Mouse (Mus musculus): ENCODE measurements at regions not wholly inside any gene's neighbourhood (a gene's known extent, or its start where the extent isn't known, plus 50 kb on each side); places are given as distances from the start of the nearest gene placed in this dataset.

- ATAC-seq (ENCODE audit: low FRiP score) = no peak
- Histone ChIP-seq H3K9me3 (no peaks in the 10 kb centered on the region), H3K4me3 (replicated peaks) (no peak overlapping the region), H3K9ac (no peak overlapping the region), H3K27ac (no peak overlapping the region), H3K4me2 (no peak overlapping the region), H3K36me3 (replicated peaks) (no peaks in the 10 kb centered on the region), H3K4me1 (no peaks in the 10 kb centered on the region), H3K27me3 (no peaks in the 10 kb centered on the region)
- 69% methylated on average over 7 of the region's 7 CpGs for WGBS
These were observed 53.5 kb upstream of the Ypel5 start for GRCm38 (mm10) chr17:72782775-72783174.

GRCm38 (mm10) chr17:72781786-72782185 is 54.5 kb upstream of the Ypel5 start:
- Histone ChIP-seq H3K27me3 (no peaks in the 10 kb centered on the region), H3K4me2 (no peak overlapping the region), H3K27ac (no peak overlapping the region), H3K9ac (no peak overlapping the region), H3K36me3 (replicated peaks) (no peaks in the 10 kb centered on the region), H3K4me1 (no peaks in the 10 kb centered on the region), H3K4me3 (replicated peaks) (no peak overlapping the region), H3K9me3 (no peaks in the 10 kb centered on the region)
- WGBS = 24% methylated on average over 6 of the region's 6 CpGs
- peak; percentile 65; the same call in 1 of the 2 replicates for ATAC-seq (ENCODE audit: low FRiP score)

- Histone ChIP-seq H3K27ac (no peak overlapping the region), H3K4me3 (replicated peaks) (no peak overlapping the region), H3K9me3 (no peaks in the 10 kb centered on the region), H3K4me1 (no peaks in the 10 kb centered on the region), H3K36me3 (replicated peaks) (no peaks in the 10 kb centered on the region), H3K4me2 (no peak overlapping the region), H3K9ac (no peak overlapping the region), H3K27me3 (no peaks in the 10 kb centered on the region)
- ATAC-seq (ENCODE audit: low FRiP score) = no peak
- 73% methylated on average over 4 of the region's 4 CpGs for WGBS
These were observed 68.0 kb upstream of the Ypel5 start for GRCm38 (mm10) chr17:72768266-72768665.

GRCm38 (mm10) chr17:72760937-72761336 is 75.3 kb upstream of the Ypel5 start:
- H3K36me3 ChIP-seq (replicated peaks) = no peaks in the 10 kb centered on the region
- WGBS = 78% methylated on average over 3 of the region's 3 CpGs
- no peaks in the 10 kb centered on the region for H3K4me1 ChIP-seq
- no peaks in the 10 kb centered on the region for H3K27me3 ChIP-seq
- H3K4me2 ChIP-seq = no peak overlapping the region
- ATAC-seq (ENCODE audit: low FRiP score) = 0 out of 2 replicates have a peak, but pooled peaks have one; percentile 36
- H3K9me3 ChIP-seq = no peaks in the 10 kb centered on the region
- no peak overlapping the region for H3K9ac ChIP-seq
- no peak overlapping the region for H3K27ac ChIP-seq
- H3K4me3 ChIP-seq (replicated peaks) = no peak overlapping the region

- no peaks in the 10 kb centered on the region for H3K9me3 ChIP-seq
- ATAC-seq (ENCODE audit: low FRiP score) = no peak
- no peak overlapping the region for H3K4me3 ChIP-seq (replicated peaks)
- H3K9ac ChIP-seq = no peak overlapping the region
- WGBS = 67% methylated on average over 4 of the region's 4 CpGs
- H3K36me3 ChIP-seq (replicated peaks) = no peaks in the 10 kb centered on the region
- no peaks in the 10 kb centered on the region for H3K27me3 ChIP-seq
- no peak overlapping the region for H3K4me2 ChIP-seq
- no peaks in the 10 kb centered on the region for H3K4me1 ChIP-seq
- H3K27ac ChIP-seq = no peak overlapping the region
These were observed 89.8 kb upstream of the Ypel5 start for GRCm38 (mm10) chr17:72746411-72746810.

- Histone ChIP-seq H3K36me3 (replicated peaks) (no peaks in the 10 kb centered on the region), H3K4me1 (no peaks in the 10 kb centered on the region), H3K4me3 (replicated peaks) (no peak overlapping the region), H3K27me3 (no peaks in the 10 kb centered on the region), H3K9me3 (no peaks in the 10 kb centered on the region), H3K27ac (no peak overlapping the region), H3K9ac (no peak overlapping the region), H3K4me2 (no peak overlapping the region)
- ATAC-seq (ENCODE audit: low FRiP score) = no peak
- WGBS = 100% methylated on average over 1 of the region's 1 CpGs
These were observed 103.2 kb upstream of the Ypel5 start for GRCm38 (mm10) chr17:72733006-72733405.

GRCm38 (mm10) chr17:72731691-72732090 is 104.6 kb upstream of the Ypel5 start:
- Histone ChIP-seq H3K27me3 (no peaks in the 10 kb centered on the region), H3K4me3 (replicated peaks) (no peak overlapping the region), H3K9ac (no peak overlapping the region), H3K36me3 (replicated peaks) (no peaks in the 10 kb centered on the region), H3K4me2 (no peak overlapping the region), H3K27ac (no peak overlapping the region), H3K4me1 (no peaks in the 10 kb centered on the region), H3K9me3 (no peaks in the 10 kb centered on the region)
- 93% methylated on average over 6 of the region's 6 CpGs for WGBS
- no peak for ATAC-seq (ENCODE audit: low FRiP score)

GRCm38 (mm10) chr17:72731175-72731574 is 105.1 kb upstream of the Ypel5 start:
- H3K9me3 ChIP-seq = no peaks in the 10 kb centered on the region
- H3K27ac ChIP-seq = no peak overlapping the region
- 82% methylated on average over 5 of the region's 5 CpGs for WGBS
- no peaks in the 10 kb centered on the region for H3K4me1 ChIP-seq
- no peak for ATAC-seq (ENCODE audit: low FRiP score)
- H3K36me3 ChIP-seq (replicated peaks) = no peaks in the 10 kb centered on the region
- no peak overlapping the region for H3K4me3 ChIP-seq (replicated peaks)
- H3K27me3 ChIP-seq = no peaks in the 10 kb centered on the region
- no peak overlapping the region for H3K9ac ChIP-seq
- no peak overlapping the region for H3K4me2 ChIP-seq

- ATAC-seq (ENCODE audit: low FRiP score) = no peak
- no peaks in the 10 kb centered on the region for H3K27me3 ChIP-seq
These were observed 115.5 kb upstream of the Ypel5 start for GRCm38 (mm10) chr17:72720753-72721152.

GRCm38 (mm10) chr17:72719618-72720017 is 115.2 kb upstream of the Alk start:
- Histone ChIP-seq H3K4me1 (no peaks in the 10 kb centered on the region), H3K4me3 (replicated peaks) (no peak overlapping the region), H3K9ac (no peak overlapping the region), H3K4me2 (no peak overlapping the region), H3K27ac (no peak overlapping the region), H3K27me3 (no peaks in the 10 kb centered on the region), H3K36me3 (replicated peaks) (no peaks in the 10 kb centered on the region), H3K9me3 (no peaks in the 10 kb centered on the region)
- 52% methylated on average over 4 of the region's 4 CpGs for WGBS
- ATAC-seq (ENCODE audit: low FRiP score) = no peak

More at GRCm38 (mm10) chr17:72720753-72721152, 115.5 kb upstream of the Ypel5 start:
- no peak overlapping the region for H3K27ac ChIP-seq
- no peaks in the 10 kb centered on the region for H3K4me1 ChIP-seq
- no peak overlapping the region for H3K4me2 ChIP-seq
- no peak overlapping the region for H3K4me3 ChIP-seq (replicated peaks)
- H3K9me3 ChIP-seq = no peaks in the 10 kb centered on the region
- no peak overlapping the region for H3K9ac ChIP-seq
- H3K36me3 ChIP-seq (replicated peaks) = no peaks in the 10 kb centered on the region
- 57% methylated on average over 7 of the region's 7 CpGs for WGBS

GRCm38 (mm10) chr17:72691630-72692029 is 87.2 kb upstream of the Alk start:
- Histone ChIP-seq H3K27ac (no peak overlapping the region), H3K4me3 (replicated peaks) (no peak overlapping the region), H3K27me3 (no peaks in the 10 kb centered on the region), H3K36me3 (replicated peaks) (no peaks in the 10 kb centered on the region), H3K9ac (no peak overlapping the region), H3K4me2 (no peak overlapping the region), H3K4me1 (no peaks in the 10 kb centered on the region), H3K9me3 (no peaks in the 10 kb centered on the region)
- WGBS = 86% methylated on average over 7 of the region's 7 CpGs
- no peak for ATAC-seq (ENCODE audit: low FRiP score)

GRCm38 (mm10) chr17:72689606-72690005 is 85.2 kb upstream of the Alk start:
- Histone ChIP-seq H3K36me3 (replicated peaks) (no peaks in the 10 kb centered on the region), H3K9ac (no peak overlapping the region), H3K4me2 (no peak overlapping the region), H3K27me3 (no peaks in the 10 kb centered on the region), H3K9me3 (no peaks in the 10 kb centered on the region), H3K27ac (no peak overlapping the region), H3K4me1 (no peaks in the 10 kb centered on the region), H3K4me3 (replicated peaks) (no peak overlapping the region)
- ATAC-seq (ENCODE audit: low FRiP score) = no peak
- 91% methylated on average over 10 of the region's 10 CpGs for WGBS

GRCm38 (mm10) chr17:72688800-72689199 is 84.4 kb upstream of the Alk start:
- H3K9ac ChIP-seq = no peak overlapping the region
- no peak for ATAC-seq (ENCODE audit: low FRiP score)
- no peaks in the 10 kb centered on the region for H3K9me3 ChIP-seq
- H3K27me3 ChIP-seq = no peaks in the 10 kb centered on the region
- no peak overlapping the region for H3K27ac ChIP-seq
- WGBS = 86% methylated on average over 8 of the region's 8 CpGs
- H3K4me3 ChIP-seq (replicated peaks) = no peak overlapping the region
- H3K4me2 ChIP-seq = no peak overlapping the region
- H3K4me1 ChIP-seq = no peaks in the 10 kb centered on the region
- H3K36me3 ChIP-seq (replicated peaks) = no peaks in the 10 kb centered on the region

- no peak for ATAC-seq (ENCODE audit: low FRiP score)
- H3K9ac ChIP-seq = no peak overlapping the region
- H3K4me2 ChIP-seq = no peak overlapping the region
- no peaks in the 10 kb centered on the region for H3K27me3 ChIP-seq
- no peak overlapping the region for H3K4me3 ChIP-seq (replicated peaks)
- WGBS = 90% methylated on average over 4 of the region's 4 CpGs
- no peaks in the 10 kb centered on the region for H3K9me3 ChIP-seq
- H3K4me1 ChIP-seq = no peaks in the 10 kb centered on the region
- no peaks in the 10 kb centered on the region for H3K36me3 ChIP-seq (replicated peaks)
- H3K27ac ChIP-seq = no peak overlapping the region
These were observed 70.2 kb upstream of the Alk start for GRCm38 (mm10) chr17:72674658-72675057.

Measured in forebrain, embryonic 12.5 days (tissue).